ENCODE assay signal across 27 mouse cellular contexts in the genomic region with DNA sequence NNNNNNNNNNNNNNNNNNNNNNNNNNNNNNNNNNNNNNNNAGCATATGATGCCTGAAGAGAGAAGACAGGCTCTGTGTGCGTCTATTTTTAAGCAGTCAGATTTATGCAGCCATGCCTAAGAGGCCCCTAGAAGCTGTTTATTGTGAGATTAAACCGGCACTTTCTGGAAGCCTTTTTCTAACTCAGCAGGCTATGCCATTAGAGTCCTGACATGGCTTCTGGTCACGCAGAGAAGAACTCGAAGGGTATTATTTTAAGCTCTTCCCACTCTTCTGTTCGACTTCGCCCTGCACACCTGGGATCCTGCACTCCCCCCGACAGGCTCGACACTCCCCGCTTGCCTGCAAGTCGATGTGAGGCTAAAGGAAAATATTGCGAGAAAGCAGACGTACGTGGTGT.
DNase-seq lines count a peak whose midpoint lies in the region; ATAC-seq lines count a peak whose summit lies in the region.
"Had no signal": no experiment of that assay in that cellular context is flagged by ENCODE, and none has a peak within 500 bp of the region (broad histone marks: within the 10 kb centered on the region; RNA-seq: fewer than 3 reads in every experiment).

No protein-coding gene starts in this region.

- no peaks in the 10 kb centered on the region for H3K27me3 ChIP-seq in midbrain, embryonic 14.5 days (ENCODE audit: control insufficient read depth, insufficient read depth, low read length)
- no peaks in the 10 kb centered on the region for H3K27me3 ChIP-seq in midbrain, embryonic 13.5 days
- no peaks in the 10 kb centered on the region for H3K27me3 ChIP-seq in neural tube, embryonic 15.5 days (replicated peaks)
- H3K27me3 ChIP-seq: embryonic facial prominence, embryonic 12.5 days; hindbrain, embryonic 12.5 days; limb, embryonic 12.5 days; liver, embryonic 15.5 days had no signal

- no peaks in the 10 kb centered on the region for H3K36me3 ChIP-seq in midbrain, embryonic 14.5 days (ENCODE audit: control insufficient read depth, insufficient read depth, low read length)
- no peaks in the 10 kb centered on the region for H3K36me3 ChIP-seq in midbrain, embryonic 13.5 days
- H3K36me3 ChIP-seq in neural tube, embryonic 15.5 days = no peaks in the 10 kb centered on the region
- H3K36me3 ChIP-seq: embryonic facial prominence, embryonic 12.5 days; hindbrain, embryonic 12.5 days; limb, embryonic 12.5 days; liver, embryonic 15.5 days had no signal

- DNase-seq in cerebellum, adult 9-10 months = peak; percentile 49
- no peak for DNase-seq in cerebellum, adult 11 months
- DNase-seq in midbrain, embryonic 14.5 days = peak; percentile 23
- DNase-seq in cerebellum, adult 9-11 months = peak; percentile 41
- DNase-seq in retina, embryonic 14.5 days (ENCODE audit: low spot score) = peak; percentile 2
- DNase-seq: adrenal gland, postnatal 36 days; embryo, embryonic 11 days; gastrocnemius, postnatal 25 days; heart, postnatal 36 days; kidney, adult 9 months; kidney, postnatal 10 days; layer of hippocampus, adult 9-11 months; lung, embryonic 14.5 days; lung, postnatal 14 days; right cerebral cortex, postnatal 4 days; thymus, adult 2 months; thymus, postnatal 36 days had no signal

- H3K9me3 ChIP-seq in midbrain, embryonic 14.5 days (ENCODE audit: control insufficient read depth, low read length) = no peaks in the 10 kb centered on the region
- no peaks in the 10 kb centered on the region for H3K9me3 ChIP-seq in midbrain, embryonic 13.5 days
- no peaks in the 10 kb centered on the region for H3K9me3 ChIP-seq in neural tube, embryonic 15.5 days (replicated peaks)
- H3K9me3 ChIP-seq: embryonic facial prominence, embryonic 12.5 days; hindbrain, embryonic 12.5 days; limb, embryonic 12.5 days; liver, embryonic 15.5 days had no signal

- ATAC-seq in midbrain, embryonic 14.5 days (ENCODE audit: low FRiP score, low TSS enrichment) = no peak
- ATAC-seq in midbrain, embryonic 13.5 days = no peak
- no peak for ATAC-seq in neural tube, embryonic 15.5 days (ENCODE audit: low FRiP score)
- ATAC-seq: CD4-positive, CD25-positive, alpha-beta regulatory T cell, adult 4 months; intestine, postnatal 0 days had no signal

- H3K4me2 ChIP-seq in midbrain, embryonic 14.5 days (ENCODE audit: low read length) = 0 out of 2 replicates have a peak overlapping the region, but pooled peaks have one; percentile 8
- H3K4me2 ChIP-seq in midbrain, embryonic 13.5 days (replicated peaks) = no peak overlapping the region
- no peak overlapping the region for H3K4me2 ChIP-seq in neural tube, embryonic 15.5 days
- H3K4me2 ChIP-seq: embryonic facial prominence, embryonic 12.5 days; heart, embryonic 11.5 days; hindbrain, embryonic 12.5 days; limb, embryonic 12.5 days; liver, embryonic 15.5 days; lung, embryonic 14.5 days had no signal

- H3K27ac ChIP-seq in midbrain, embryonic 14.5 days (replicated peaks; ENCODE audit: low read depth, low read length) = no peak overlapping the region
- H3K27ac ChIP-seq in midbrain, embryonic 13.5 days = no peak overlapping the region
- no peak overlapping the region for H3K27ac ChIP-seq in neural tube, embryonic 15.5 days (replicated peaks)
- H3K27ac ChIP-seq: embryonic facial prominence, embryonic 12.5 days; hindbrain, embryonic 12.5 days; limb, embryonic 12.5 days; liver, embryonic 15.5 days; stomach, postnatal 0 days had no signal

- H3K4me1 ChIP-seq in midbrain, embryonic 14.5 days (ENCODE audit: control insufficient read depth, insufficient read depth, low read length) = no peaks in the 10 kb centered on the region
- no peaks in the 10 kb centered on the region for H3K4me1 ChIP-seq in midbrain, embryonic 13.5 days (replicated peaks)
- 0 out of 2 replicates have a peak, but pooled peaks cover 5% of the 10 kb centered on the region for H3K4me1 ChIP-seq in neural tube, embryonic 15.5 days
- H3K4me1 ChIP-seq: embryonic facial prominence, embryonic 12.5 days; hindbrain, embryonic 12.5 days; limb, embryonic 12.5 days; liver, embryonic 15.5 days had no signal

- H3K4me3 ChIP-seq in midbrain, embryonic 14.5 days (replicated peaks; ENCODE audit: low read depth, low read length) = no peak overlapping the region
- no peak overlapping the region for H3K4me3 ChIP-seq in midbrain, embryonic 13.5 days (replicated peaks)
- H3K4me3 ChIP-seq in neural tube, embryonic 15.5 days (replicated peaks) = no peak overlapping the region
- H3K4me3 ChIP-seq: embryonic facial prominence, embryonic 12.5 days; hindbrain, embryonic 12.5 days; limb, embryonic 12.5 days; liver, embryonic 15.5 days had no signal

- H3K9ac ChIP-seq in midbrain, embryonic 14.5 days (replicated peaks; ENCODE audit: low read length) = no peak overlapping the region
- no peak overlapping the region for H3K9ac ChIP-seq in midbrain, embryonic 13.5 days (replicated peaks)
- H3K9ac ChIP-seq in neural tube, embryonic 15.5 days (replicated peaks) = no peak overlapping the region
- H3K9ac ChIP-seq: embryonic facial prominence, embryonic 12.5 days; hindbrain, embryonic 12.5 days; limb, embryonic 12.5 days; liver, embryonic 15.5 days; lung, embryonic 14.5 days had no signal

- WGBS in midbrain, embryonic 14.5 days = 36% methylated on average over 13 of the region's 13 CpGs
- WGBS in midbrain, embryonic 13.5 days = 48% methylated on average over 13 of the region's 13 CpGs
- WGBS in neural tube, embryonic 15.5 days = 63% methylated on average over 13 of the region's 13 CpGs
